Mouse (Mus musculus): ENCODE results near the gene Rb1. TPM values are rescaled to one million over a fixed set of nuclear protein-coding genes. Genes with fewer than 3 reads are reported as not detected.

Rb1 gene
- polyA plus RNA-seq, 1 experiment, result 3.2 TPM

- H3K4me3 ChIP-seq (replicated peaks), result no peak overlapping the region
- TF ChIP-seq TAL1 (IDR thresholded peaks at IDR 0.05; ENCODE audit: low read length) (no peak), GATA1 (IDR thresholded peaks at IDR 0.05; ENCODE audit: low read length) (no peak)
These were observed 14.6 kb upstream of the Rb1 start for GRCm38 (mm10) chr14:73340051-73340755.

DNA sequence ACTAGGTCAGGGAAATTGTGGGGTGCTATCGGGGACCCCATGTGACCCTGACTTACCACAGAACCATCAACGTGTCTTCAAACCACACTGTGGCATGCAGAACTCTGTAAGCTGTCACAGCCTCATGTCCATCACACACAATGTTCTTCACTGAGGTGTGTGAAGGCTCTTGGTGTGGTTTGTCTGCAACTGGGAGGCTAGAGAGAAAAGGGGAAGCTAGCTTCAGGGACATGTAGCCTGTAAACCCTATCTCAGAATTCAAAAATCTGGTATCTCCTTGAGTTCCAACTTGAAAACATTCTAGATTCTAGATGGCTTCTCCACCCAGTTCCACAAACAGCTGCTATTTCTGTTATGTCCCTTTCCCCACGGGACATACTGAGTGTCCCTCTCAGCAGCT, 14.0 kb upstream of the Rb1 start:
- Histone ChIP-seq H3K4me3 (replicated peaks) (no peak overlapping the region), H3K4me1 (ENCODE audit: control insufficient read depth) (no peaks in the 10 kb centered on the region), H3K9me3 (ENCODE audit: control insufficient read depth, low read length) (no peaks in the 10 kb centered on the region), H3K27me3 (ENCODE audit: control insufficient read depth) (peaks cover 3% of the 10 kb centered on the region; the same call in 1 of the 2 replicates), H3K36me3 (ENCODE audit: control insufficient read depth) (no peaks in the 10 kb centered on the region)
- TF ChIP-seq GATA1 (IDR thresholded peaks at IDR 0.05; ENCODE audit: low read length) (no peak), TAL1 (IDR thresholded peaks at IDR 0.05; ENCODE audit: low read length) (no peak)

More at GRCm38 (mm10) chr14:73340051-73340755, 14.6 kb upstream of the Rb1 start:
- H3K36me3 ChIP-seq (ENCODE audit: control insufficient read depth), result no peaks in the 10 kb centered on the region
- H3K4me1 ChIP-seq (ENCODE audit: control insufficient read depth), result no peaks in the 10 kb centered on the region
- no peaks in the 10 kb centered on the region for H3K9me3 ChIP-seq (ENCODE audit: control insufficient read depth, low read length)
- peaks cover under 1% of the 10 kb centered on the region; the same call in 1 of the 2 replicates for H3K27me3 ChIP-seq (ENCODE audit: control insufficient read depth)

DNA sequence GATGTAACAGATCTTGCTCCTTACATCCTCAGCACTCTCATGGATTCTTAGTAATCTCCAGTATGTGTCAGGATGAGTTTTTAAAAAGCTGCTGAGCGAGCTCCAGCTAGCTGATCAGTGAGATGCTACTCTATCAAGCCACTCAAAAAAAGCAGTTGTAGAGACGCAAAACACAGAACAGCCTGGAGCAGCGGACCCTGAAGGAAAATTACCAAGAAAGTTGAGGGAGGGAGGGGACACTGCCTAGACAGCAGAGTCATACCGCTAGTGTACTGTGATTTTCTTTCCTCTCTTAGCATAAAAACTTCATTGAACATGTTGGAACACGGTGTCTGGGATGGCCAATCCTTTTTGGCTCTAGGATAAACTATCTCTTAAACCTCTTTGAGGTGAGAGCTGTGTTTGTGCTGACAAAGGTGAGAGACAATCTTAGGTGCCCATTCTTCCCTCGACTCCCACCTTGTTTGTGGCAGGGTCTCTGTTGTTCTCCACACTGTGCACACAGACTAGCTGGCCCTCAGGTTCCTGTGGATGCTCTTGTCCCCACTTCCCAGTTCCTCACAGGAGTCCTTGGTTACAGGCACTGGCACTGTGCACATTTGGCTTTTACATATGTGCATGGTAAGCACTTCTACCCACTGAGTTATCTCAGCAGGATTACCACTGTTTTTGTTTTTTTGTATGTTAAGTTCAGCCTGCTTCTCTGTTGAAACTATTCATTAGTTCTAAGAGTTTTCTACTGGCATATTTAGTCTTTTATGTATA, 10.9 kb upstream of the Rb1 start:
- Histone ChIP-seq H3K36me3 (ENCODE audit: control insufficient read depth) (no peaks in the 10 kb centered on the region), H3K9me3 (ENCODE audit: control insufficient read depth, low read length) (no peaks in the 10 kb centered on the region), H3K4me3 (replicated peaks) (no peak overlapping the region), H3K27me3 (ENCODE audit: control insufficient read depth) (peaks cover 3% of the 10 kb centered on the region; the same call in 1 of the 2 replicates), H3K4me1 (ENCODE audit: control insufficient read depth) (peaks cover 2% of the 10 kb centered on the region; the same call in 1 of the 2 replicates)
- no peak for TF ChIP-seq TAL1 (IDR thresholded peaks at IDR 0.05; ENCODE audit: low read length)
- TF ChIP-seq GATA1 (IDR thresholded peaks at IDR 0.05; ENCODE audit: low read length), result no peak

DNA sequence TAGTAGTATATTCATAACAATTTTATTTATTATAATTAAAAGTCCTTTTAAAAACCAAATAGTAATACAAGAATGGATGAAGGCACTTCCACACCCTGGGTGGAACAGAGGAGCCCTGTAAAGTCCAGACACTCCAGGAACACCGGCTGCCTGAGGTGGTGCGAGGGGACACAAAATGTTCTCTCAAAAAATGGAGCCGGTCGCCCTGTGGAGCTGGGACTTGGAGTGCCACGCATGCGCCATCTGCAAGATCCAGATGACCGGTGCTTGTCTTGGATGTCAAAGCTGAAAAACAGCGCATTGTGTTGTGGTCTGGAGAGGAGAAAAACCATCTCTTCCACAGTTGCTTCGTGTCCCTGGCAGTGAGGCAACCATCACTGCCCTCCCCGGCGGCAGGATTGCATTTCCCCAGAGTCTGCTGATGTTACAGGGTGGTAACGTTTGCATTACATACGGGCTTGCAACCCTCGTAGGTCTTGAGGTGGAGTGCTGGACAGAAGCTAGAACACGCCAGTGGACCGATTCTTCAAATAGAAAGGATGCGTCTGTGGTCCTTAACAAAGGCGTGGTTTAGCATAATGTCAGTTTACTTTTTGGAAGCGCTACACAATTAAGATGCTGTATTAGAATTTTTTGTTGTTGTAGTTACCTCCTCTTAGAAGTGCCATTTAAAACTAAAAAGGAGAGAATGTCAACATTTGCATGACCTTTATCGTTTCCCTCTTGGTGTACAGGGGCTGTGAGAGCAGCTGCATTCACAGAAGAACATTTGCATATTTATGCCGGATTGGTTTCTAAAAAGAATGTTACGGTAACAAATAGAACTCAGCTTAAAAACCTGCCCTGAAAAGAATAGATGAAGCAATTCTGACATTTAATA, 9.5 kb upstream of the Rb1 start:
- TF ChIP-seq GATA1 (IDR thresholded peaks at IDR 0.05; ENCODE audit: low read length) (no peak), TAL1 (IDR thresholded peaks at IDR 0.05; ENCODE audit: low read length) (no peak)

DNA sequence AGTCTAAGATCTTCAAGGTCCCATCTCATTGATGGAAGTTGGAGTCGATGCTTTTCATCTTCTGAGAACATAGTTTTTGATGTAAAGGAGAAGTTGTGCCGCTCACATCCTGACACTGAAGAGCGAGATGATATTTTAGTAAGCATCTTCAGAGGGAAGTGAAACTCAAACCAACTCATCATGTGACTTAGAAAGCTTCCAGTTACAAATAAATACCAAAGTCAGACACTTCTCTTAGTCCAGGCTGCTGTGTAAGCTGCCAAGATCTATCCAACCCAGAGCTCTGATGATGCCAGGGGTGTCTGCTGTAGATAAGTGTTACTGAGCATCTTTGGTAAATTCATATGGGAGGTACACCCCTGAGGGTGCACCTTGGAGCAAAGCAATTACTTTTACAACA, 8.3 kb upstream of the Rb1 start:
- Histone ChIP-seq H3K4me3 (replicated peaks) (no peak overlapping the region), H3K27me3 (ENCODE audit: control insufficient read depth) (peaks cover 3% of the 10 kb centered on the region; the same call in 1 of the 2 replicates), H3K9me3 (ENCODE audit: control insufficient read depth, low read length) (no peaks in the 10 kb centered on the region), H3K36me3 (ENCODE audit: control insufficient read depth) (no peaks in the 10 kb centered on the region), H3K4me1 (ENCODE audit: control insufficient read depth) (peaks cover 2% of the 10 kb centered on the region; the same call in 1 of the 2 replicates)
- TF ChIP-seq TAL1 (IDR thresholded peaks at IDR 0.05; ENCODE audit: low read length) (no peak), GATA1 (IDR thresholded peaks at IDR 0.05; ENCODE audit: low read length) (no peak)

More for the DNA sequence above, 9.5 kb upstream of the Rb1 start:
- H3K4me1 ChIP-seq (ENCODE audit: control insufficient read depth), result peaks cover 2% of the 10 kb centered on the region; the same call in 1 of the 2 replicates
- peaks cover 3% of the 10 kb centered on the region; the same call in 1 of the 2 replicates for H3K27me3 ChIP-seq (ENCODE audit: control insufficient read depth)
- no peaks in the 10 kb centered on the region for H3K9me3 ChIP-seq (ENCODE audit: control insufficient read depth, low read length)
- no peaks in the 10 kb centered on the region for H3K36me3 ChIP-seq (ENCODE audit: control insufficient read depth)
- H3K4me3 ChIP-seq (replicated peaks), result no peak overlapping the region

DNA sequence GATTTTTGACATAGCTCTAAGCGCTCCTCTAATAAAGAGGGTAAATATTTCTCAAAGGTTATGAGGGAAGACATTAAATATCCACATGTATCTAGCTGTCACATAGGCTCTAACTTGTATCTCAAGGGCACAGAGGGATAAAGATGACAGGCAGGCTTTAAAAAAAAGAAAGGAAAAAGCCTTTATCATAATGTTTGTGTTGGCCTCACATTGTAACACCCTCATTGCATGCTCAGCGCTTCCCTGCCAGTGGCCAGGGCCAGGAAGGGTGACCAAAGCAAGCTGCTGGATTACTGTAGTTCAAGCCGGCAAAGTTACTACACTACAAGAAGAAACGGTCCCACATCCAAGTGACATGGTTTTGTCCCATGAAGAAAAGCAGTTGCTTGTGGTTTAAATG, 5.8 kb upstream of the Rb1 start:
- Histone ChIP-seq H3K36me3 (ENCODE audit: control insufficient read depth) (no peaks in the 10 kb centered on the region), H3K4me1 (ENCODE audit: control insufficient read depth) (peaks cover 11% of the 10 kb centered on the region), H3K4me3 (replicated peaks) (no peak overlapping the region), H3K27me3 (ENCODE audit: control insufficient read depth) (peaks cover 3% of the 10 kb centered on the region; the same call in 1 of the 2 replicates), H3K9me3 (ENCODE audit: control insufficient read depth, low read length) (no peaks in the 10 kb centered on the region)
- no peak for TF ChIP-seq GATA1 (IDR thresholded peaks at IDR 0.05; ENCODE audit: low read length)
- no peak for TF ChIP-seq TAL1 (IDR thresholded peaks at IDR 0.05; ENCODE audit: low read length)

GRCm38 (mm10) chr14:73329871-73330270, 4.2 kb upstream of the Rb1 start:
- H3K4me1 ChIP-seq (ENCODE audit: control insufficient read depth), result peaks cover 14% of the 10 kb centered on the region
- H3K27me3 ChIP-seq (ENCODE audit: control insufficient read depth), result no peaks in the 10 kb centered on the region
- no peak overlapping the region for H3K4me3 ChIP-seq (replicated peaks)
- no peak for TF ChIP-seq TAL1 (IDR thresholded peaks at IDR 0.05; ENCODE audit: low read length)
- no peak for TF ChIP-seq GATA1 (IDR thresholded peaks at IDR 0.05; ENCODE audit: low read length)
- H3K36me3 ChIP-seq (ENCODE audit: control insufficient read depth), result no peaks in the 10 kb centered on the region
- H3K9me3 ChIP-seq (ENCODE audit: control insufficient read depth, low read length), result no peaks in the 10 kb centered on the region

DNA sequence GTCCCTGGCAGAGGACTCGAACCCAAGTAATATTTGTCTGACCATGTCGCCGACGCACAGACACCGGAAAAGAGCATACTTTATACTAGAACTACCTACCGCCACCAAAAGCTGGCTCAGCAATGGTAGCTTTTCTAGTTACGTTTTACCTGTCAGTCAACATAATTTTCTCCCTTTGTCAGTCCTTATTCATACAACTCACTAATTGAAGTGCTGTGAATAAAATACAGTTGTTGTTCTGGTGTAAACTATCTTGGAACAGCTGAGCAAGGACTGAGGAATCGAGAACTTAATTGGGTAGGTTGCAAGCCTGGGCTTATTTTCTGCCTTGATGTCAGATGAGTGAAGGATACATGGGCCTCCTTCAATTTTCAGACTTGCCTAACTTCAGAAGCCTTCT, 889 bp upstream of the Rb1 start:
- peak overlapping the region; percentile 95 for H3K4me3 ChIP-seq (replicated peaks)
- H3K4me1 ChIP-seq (ENCODE audit: control insufficient read depth), result peaks cover 40% of the 10 kb centered on the region
- H3K27me3 ChIP-seq (ENCODE audit: control insufficient read depth), result no peaks in the 10 kb centered on the region
- H3K36me3 ChIP-seq (ENCODE audit: control insufficient read depth), result peaks cover 15% of the 10 kb centered on the region
- no peaks in the 10 kb centered on the region for H3K9me3 ChIP-seq (ENCODE audit: control insufficient read depth, low read length)
- no peak for TF ChIP-seq GATA1 (IDR thresholded peaks at IDR 0.05; ENCODE audit: low read length)
- no peak for TF ChIP-seq TAL1 (IDR thresholded peaks at IDR 0.05; ENCODE audit: low read length)
